Mouse (Mus musculus) heart, adult 2 months (tissue): Measurements from ENCODE around the gene Patj. TPM values are rescaled to one million over a fixed set of nuclear protein-coding genes. Genes with fewer than 3 reads are reported as not detected.

Experiments
- DNase-seq, 2 experiments: peaks; one replicate each; pipeline ENCODE4 v3.0.0; 2021
- H3K27ac ChIP-seq: fragments of 200-600 bp; 2 replicates; pipeline ENCODE4 v1.8.1; 2022
- H3K27me3 ChIP-seq: fragments of 200-500 bp; 2 replicates; pipeline ENCODE4 v1.6.1; 2012; ENCODE audit warnings: mild to moderate bottlenecking, low read length, inconsistent platforms, mixed read lengths; ENCODE audit not compliant: control insufficient read depth, insufficient read depth
- H3K36me3 ChIP-seq: fragments of 200-500 bp; 2 replicates; pipeline ENCODE4 v1.6.1; 2012; ENCODE audit warnings: low read length, inconsistent platforms; ENCODE audit not compliant: control insufficient read depth, insufficient read depth
- H3K4me1 ChIP-seq: fragments of 200-500 bp; 2 replicates; pipeline ENCODE4 v1.6.1; 2011; ENCODE audit warnings: low read length; ENCODE audit not compliant: control insufficient read depth, insufficient read depth
- H3K4me3 ChIP-seq: fragments of 200-600 bp; 2 replicates; pipeline ENCODE4 v1.8.1; 2022
- H3K79me2 ChIP-seq: fragments of 200-500 bp; replicated peaks from 2 replicates; pipeline ENCODE4 v1.6.1; 2012; ENCODE audit warnings: mild to moderate bottlenecking, inconsistent platforms, low read length, moderate library complexity, mixed read lengths; ENCODE audit not compliant: control insufficient read depth, insufficient read depth
- H3K9ac ChIP-seq: fragments of 200-500 bp; 2 replicates; pipeline ENCODE4 v1.6.1; 2012; ENCODE audit warnings: low read depth, mild to moderate bottlenecking, control low read depth, inconsistent platforms, low read length, mixed read lengths
- CTCF ChIP-seq: fragments of 200-600 bp; IDR thresholded peaks from 2 replicates; pipeline ENCODE4 v1.8.1; 2022; ENCODE audit warnings: antibody characterized with exemption, mild to moderate bottlenecking, moderate library complexity
- EP300 ChIP-seq: fragments of 200-500 bp; IDR thresholded peaks from 2 replicates; pipeline ENCODE4 v1.6.1; 2011; ENCODE audit warnings: low read depth, low read length, control low read depth; ENCODE audit not compliant: insufficient read depth
- POLR2A ChIP-seq: fragments of 200-500 bp; IDR thresholded peaks from 2 replicates; pipeline ENCODE4 v1.6.1; 2011; ENCODE audit warnings: mild to moderate bottlenecking, low read depth, low read length, control low read depth; ENCODE audit not compliant: insufficient read depth
- WGBS: fragments of 180-500 bp; shearing (Covaris S2); methylation state at CpG from one replicate; pipeline ENCODE4 v1.1.7; 2018; 5-methylcytosine and 5-hydroxymethylcytosine counted together
- intact Hi-C: fragments of 180-260 bp; cut with DNase I; formaldehyde crosslinking; loops from one replicate; pipeline ENCODE4 v1.15.1; 2025
- polyA plus RNA-seq: library from polyadenylated mRNA; depleted of rRNA; stranded (reverse); fragments of >200 nt; gene quantifications from 2 replicates; pipeline ENCODE4 v1.2.3, GENCODE M21; 2012
- total RNA-seq, 2 experiments: library from RNA; stranded (reverse); gene quantifications; 2 replicates each; pipeline ENCODE4 v1.2.3; 2021

Patj gene
- total and polyA plus RNA-seq, 3 experiments, result 6.1 to 14.5 (median 13.8) TPM

- intact Hi-C loops, result no loop called here
- no peaks in the 10 kb centered on the region for H3K79me2 ChIP-seq
- no peaks in the 10 kb centered on the region for H3K4me1 ChIP-seq
- H3K9ac ChIP-seq, result no peak overlapping the region
- H3K27me3 ChIP-seq, result no peaks in the 10 kb centered on the region
- no peaks in the 10 kb centered on the region for H3K36me3 ChIP-seq
- WGBS, result 59% methylated on average over 3 of the region's 3 CpGs
- H3K4me3 ChIP-seq, result no peak overlapping the region
- H3K27ac ChIP-seq, result no peak overlapping the region
- DNase-seq, result no peak
- no peak for TF ChIP-seq POLR2A
- TF ChIP-seq EP300, result no peak
- no peak for TF ChIP-seq CTCF
Observed at GRCm38 (mm10) chr4:98486475-98486874, 90.9 kb downstream of the Patj start.

GRCm38 (mm10) chr4:98486901-98487300, 91.3 kb downstream of the Patj start:
- intact Hi-C loops, result no loop called here
- Histone ChIP-seq H3K4me1 (no peaks in the 10 kb centered on the region), H3K27me3 (no peaks in the 10 kb centered on the region), H3K4me3 (no peak overlapping the region), H3K27ac (no peak overlapping the region), H3K79me2 (no peaks in the 10 kb centered on the region), H3K9ac (no peak overlapping the region), H3K36me3 (no peaks in the 10 kb centered on the region)
- no peak for TF ChIP-seq EP300
- DNase-seq, result no peak
- WGBS, result 73% methylated on average over 4 of the region's 4 CpGs

- Histone ChIP-seq H3K36me3 (no peaks in the 10 kb centered on the region), H3K4me1 (no peaks in the 10 kb centered on the region), H3K79me2 (no peaks in the 10 kb centered on the region), H3K9ac (no peak overlapping the region), H3K4me3 (no peak overlapping the region), H3K27me3 (no peaks in the 10 kb centered on the region), H3K27ac (no peak overlapping the region)
- 30% methylated on average over 1 of the region's 1 CpGs for WGBS
- no peak for TF ChIP-seq POLR2A
- TF ChIP-seq CTCF, result peak; percentile 59
- no peak for TF ChIP-seq EP300
- intact Hi-C loops, result no loop called here
- no peak for DNase-seq
Observed at GRCm38 (mm10) chr4:98489386-98489785, 93.8 kb downstream of the Patj start.

GRCm38 (mm10) chr4:98498341-98498740, 102.8 kb downstream of the Patj start:
- Histone ChIP-seq H3K36me3 (no peaks in the 10 kb centered on the region), H3K27me3 (no peaks in the 10 kb centered on the region), H3K79me2 (no peaks in the 10 kb centered on the region), H3K27ac (no peak overlapping the region), H3K4me1 (no peaks in the 10 kb centered on the region), H3K4me3 (no peak overlapping the region), H3K9ac (no peak overlapping the region)
- WGBS, result 90% methylated on average over 4 of the region's 4 CpGs
- no peak for DNase-seq
- TF ChIP-seq CTCF, result no peak
- intact Hi-C loops, result no loop called here

GRCm38 (mm10) chr4:98500182-98500581, 104.6 kb downstream of the Patj start:
- Histone ChIP-seq H3K79me2 (no peaks in the 10 kb centered on the region), H3K27ac (no peak overlapping the region), H3K4me3 (no peak overlapping the region), H3K36me3 (no peaks in the 10 kb centered on the region), H3K27me3 (no peaks in the 10 kb centered on the region), H3K9ac (no peak overlapping the region), H3K4me1 (no peaks in the 10 kb centered on the region)
- intact Hi-C loops, result no loop called here
- WGBS, result 81% methylated on average over 5 of the region's 5 CpGs
- DNase-seq, result no peak
- TF ChIP-seq CTCF, result peak; percentile 63
- TF ChIP-seq POLR2A, result no peak

- no peak for DNase-seq
- no peaks in the 10 kb centered on the region for H3K4me1 ChIP-seq
- 92% methylated on average over 2 of the region's 2 CpGs for WGBS
- no peak overlapping the region for H3K9ac ChIP-seq
- H3K27ac ChIP-seq, result no peak overlapping the region
- no peak for TF ChIP-seq CTCF
- no peak for TF ChIP-seq EP300
- TF ChIP-seq POLR2A, result no peak
- no peaks in the 10 kb centered on the region for H3K27me3 ChIP-seq
- no peak overlapping the region for H3K4me3 ChIP-seq
- H3K36me3 ChIP-seq, result no peaks in the 10 kb centered on the region
- intact Hi-C loops, result no loop called here
- H3K79me2 ChIP-seq, result no peaks in the 10 kb centered on the region
Observed at GRCm38 (mm10) chr4:98500875-98501274, 105.3 kb downstream of the Patj start.

- WGBS, result 75% methylated on average over 3 of the region's 3 CpGs
- H3K27ac ChIP-seq, result no peak overlapping the region
- H3K4me3 ChIP-seq, result no peak overlapping the region
- H3K36me3 ChIP-seq, result no peaks in the 10 kb centered on the region
- H3K79me2 ChIP-seq, result no peaks in the 10 kb centered on the region
- intact Hi-C loops, result no loop called here
- no peaks in the 10 kb centered on the region for H3K27me3 ChIP-seq
- no peak for DNase-seq
- TF ChIP-seq POLR2A (no peak), EP300 (no peak), CTCF (no peak)
- H3K9ac ChIP-seq, result no peak overlapping the region
- no peaks in the 10 kb centered on the region; the same call in 1 of the 2 replicates for H3K4me1 ChIP-seq
Observed at GRCm38 (mm10) chr4:98504743-98505142, 109.2 kb downstream of the Patj start.
